Mouse (Mus musculus) forebrain, embryonic 10.5 days (tissue): ENCODE measurements around the gene Ift140. TPM values are rescaled to one million over a fixed set of nuclear protein-coding genes. Genes with fewer than 3 reads are reported as not detected.

Experiments
- DNase-seq: peaks from one replicate; pipeline ENCODE4 v3.0.0-alpha.2; 2017; ENCODE audit warnings: low spot score; ENCODE audit errors: extremely low spot score
- H3K27ac ChIP-seq: fragments of 300-500 bp; sonication (generic); 2 replicates; pipeline ENCODE4 v1.5.1; 2016; ENCODE audit warnings: mild to moderate bottlenecking
- H3K27me3 ChIP-seq: fragments of 300-500 bp; sonication (generic); 2 replicates; pipeline ENCODE4 v1.6.1; 2016; ENCODE audit warnings: mild to moderate bottlenecking; ENCODE audit not compliant: poor library complexity, severe bottlenecking
- H3K36me3 ChIP-seq: fragments of 300-500 bp; sonication (generic); replicated peaks from 2 replicates; pipeline ENCODE4 v1.6.1; 2016; ENCODE audit warnings: mild to moderate bottlenecking, moderate library complexity
- H3K4me1 ChIP-seq: fragments of 300-500 bp; sonication (generic); 2 replicates; pipeline ENCODE4 v1.6.1; 2016
- H3K4me3 ChIP-seq: fragments of 300-500 bp; sonication (generic); 2 replicates; pipeline ENCODE4 v1.5.1; 2016; ENCODE audit warnings: mild to moderate bottlenecking, moderate library complexity
- H3K9me3 ChIP-seq: fragments of 300-500 bp; sonication (generic); 2 replicates; pipeline ENCODE4 v1.6.1; 2016; ENCODE audit warnings: mild to moderate bottlenecking, moderate library complexity
- WGBS: fragments of 180-500 bp; shearing (Covaris S2); methylation state at CpG from one replicate; pipeline ENCODE4 v1.1.7; 2016; 5-methylcytosine and 5-hydroxymethylcytosine counted together
- polyA plus RNA-seq: library from polyadenylated mRNA; unstranded; fragments of >200 nt; fragmentation: Nextera tagmentation; extraction: Ambion mirVana; gene quantifications from 2 replicates; pipeline ENCODE4 v1.2.1, GENCODE M21; 2016

Ift140 gene
- polyA plus RNA-seq, 1 experiment from 2014 or later: 27.0 TPM

DNA sequence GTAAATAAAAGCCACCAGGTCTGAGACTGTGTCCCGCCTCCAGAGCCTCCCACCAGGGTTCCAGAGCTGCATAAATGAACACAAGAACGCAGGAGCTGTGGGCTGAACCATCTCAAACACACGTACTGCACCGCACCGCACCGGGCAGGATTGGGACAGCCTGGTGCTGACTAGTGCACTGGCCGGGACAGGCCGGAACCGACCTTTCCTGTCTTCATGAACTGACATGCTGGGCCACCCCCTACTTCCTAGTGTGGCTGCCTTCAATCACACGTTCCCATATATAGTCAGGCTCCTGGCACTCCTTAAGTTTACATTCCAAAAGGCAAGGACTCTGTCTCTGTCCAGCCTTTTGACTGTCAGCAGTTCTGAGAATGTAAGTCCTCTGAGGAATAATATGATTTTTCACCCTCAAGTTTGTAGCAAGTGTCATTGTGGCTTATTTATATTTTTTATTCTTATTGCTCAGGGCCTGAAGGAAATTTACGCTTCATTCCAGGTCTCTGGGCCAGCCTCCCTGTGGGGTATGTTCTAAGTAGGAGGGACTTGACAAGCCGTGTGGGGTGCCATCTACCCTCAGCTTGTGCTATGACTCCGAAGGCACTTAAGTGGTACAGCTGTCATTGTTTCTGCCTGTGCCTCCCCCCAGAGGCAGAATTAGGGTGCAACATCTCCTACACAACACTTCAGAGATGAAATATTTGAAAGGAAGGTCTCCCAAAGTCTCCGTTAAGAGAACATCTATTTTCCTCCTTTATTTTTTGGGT is 66.4 kb downstream of the Ift140 start:
- Histone ChIP-seq H3K4me1 (peaks cover 16% of the 10 kb centered on the region), H3K36me3 (peaks cover 14% of the 10 kb centered on the region; the same call in 1 of the 2 replicates), H3K27ac (peak overlapping the region; percentile 85; the same call in 1 of the 2 replicates), H3K27me3 (no peaks in the 10 kb centered on the region), H3K9me3 (no peaks in the 10 kb centered on the region), H3K4me3 (no peak overlapping the region)
- DNase-seq: no peak
- WGBS: 82% methylated on average over 14 of the region's 14 CpGs

DNA sequence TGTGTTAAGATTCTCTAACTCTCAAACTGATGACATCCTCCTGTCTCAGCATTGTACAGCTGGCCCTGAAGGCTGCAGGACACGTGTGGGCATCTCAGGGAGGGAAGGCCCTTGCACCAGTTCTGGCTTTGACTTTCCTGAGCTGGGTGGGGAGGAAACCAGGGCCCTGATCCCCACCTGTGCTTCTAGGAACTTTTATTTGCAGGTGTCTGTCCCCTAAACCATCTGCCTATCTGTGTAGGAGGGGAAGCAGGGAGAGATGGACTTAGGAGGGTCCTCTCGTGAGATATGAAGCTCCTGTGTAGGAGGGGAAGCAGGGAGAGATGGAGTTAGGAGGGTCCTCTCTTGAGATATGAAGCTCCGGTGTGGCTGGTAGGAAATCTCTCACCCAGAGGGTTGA is 67.0 kb downstream of the Ift140 start:
- Histone ChIP-seq H3K9me3 (no peaks in the 10 kb centered on the region), H3K36me3 (peaks cover 20% of the 10 kb centered on the region), H3K27me3 (no peaks in the 10 kb centered on the region), H3K4me3 (no peak overlapping the region), H3K27ac (peak overlapping the region; percentile 85), H3K4me1 (peaks cover 16% of the 10 kb centered on the region)
- no peak for DNase-seq
- 68% methylated on average over 3 of the region's 3 CpGs for WGBS

DNA sequence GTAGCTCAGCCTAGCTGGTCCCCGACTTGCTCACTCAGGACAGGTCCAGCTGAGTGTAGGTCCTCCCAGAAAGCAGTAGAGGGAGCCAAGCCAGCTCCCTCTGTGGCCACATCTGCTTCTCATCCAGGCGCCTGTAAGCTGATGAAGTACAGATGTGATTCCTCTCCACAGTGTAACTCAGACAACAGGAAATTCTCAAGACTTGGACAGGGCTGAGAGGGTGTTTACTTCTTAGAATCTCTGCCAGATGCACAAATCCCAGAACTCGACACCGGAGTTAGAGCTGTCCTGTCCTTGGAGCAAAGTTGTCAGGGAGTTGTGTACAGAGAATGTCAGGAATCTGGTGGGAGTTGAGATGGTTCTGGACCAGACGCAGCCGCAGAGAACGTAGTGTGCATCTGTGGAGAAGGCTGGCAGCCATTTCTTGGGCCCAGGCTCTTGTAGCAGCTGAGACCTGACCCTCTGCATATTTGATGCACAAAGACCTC is 67.6 kb downstream of the Ift140 start, which contains the start of gene Tmem204:
Gene Tmem204 (minus strand): TSS at position 148 of the 488 bp plus-strand sequence.
- H3K36me3 ChIP-seq: peaks cover 25% of the 10 kb centered on the region
- H3K9me3 ChIP-seq: no peaks in the 10 kb centered on the region
- peak within 1 kb of the TSS; percentile 85 for H3K27ac ChIP-seq
- peaks cover 16% of the 10 kb centered on the region for H3K4me1 ChIP-seq
- DNase-seq: peak; percentile 63
- H3K4me3 ChIP-seq: no peak within 1 kb of the TSS
- H3K27me3 ChIP-seq: no peaks in the 10 kb centered on the region
- WGBS: 68% methylated on average over 7 of the region's 7 CpGs

DNA sequence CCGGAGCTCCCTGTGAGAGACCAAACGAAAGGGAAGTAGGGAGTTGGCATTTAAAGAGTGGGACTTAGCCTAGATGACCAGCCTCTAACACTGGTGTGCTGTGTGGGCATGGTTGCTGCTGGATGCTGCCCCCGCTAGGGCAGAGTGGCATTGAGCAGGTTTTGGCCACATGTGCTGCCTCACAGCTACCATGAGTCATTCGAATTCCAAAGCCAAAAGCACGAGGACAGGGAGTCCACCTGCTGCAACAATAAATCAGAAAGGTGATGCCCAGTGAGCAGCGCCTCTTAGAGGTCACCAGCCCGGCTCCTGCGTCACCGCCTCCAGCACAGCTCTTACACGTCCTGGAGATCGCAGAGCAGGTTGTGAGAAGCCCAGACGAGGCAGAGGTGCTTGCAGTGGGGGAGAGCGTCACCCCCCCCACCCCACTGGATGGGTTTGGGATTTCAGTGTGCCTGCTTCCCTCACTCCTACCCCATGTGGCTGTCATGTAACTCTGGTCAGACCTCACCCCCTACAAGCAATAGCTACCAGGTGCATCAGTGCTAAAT is 69.0 kb downstream of the Ift140 start:
- no peaks in the 10 kb centered on the region for H3K9me3 ChIP-seq
- no peak overlapping the region for H3K4me3 ChIP-seq
- DNase-seq: no peak
- H3K27ac ChIP-seq: peak overlapping the region; percentile 85
- no peaks in the 10 kb centered on the region for H3K27me3 ChIP-seq
- H3K4me1 ChIP-seq: peaks cover 16% of the 10 kb centered on the region
- H3K36me3 ChIP-seq: peaks cover 37% of the 10 kb centered on the region
- WGBS: 84% methylated on average over 13 of the region's 13 CpGs

DNA sequence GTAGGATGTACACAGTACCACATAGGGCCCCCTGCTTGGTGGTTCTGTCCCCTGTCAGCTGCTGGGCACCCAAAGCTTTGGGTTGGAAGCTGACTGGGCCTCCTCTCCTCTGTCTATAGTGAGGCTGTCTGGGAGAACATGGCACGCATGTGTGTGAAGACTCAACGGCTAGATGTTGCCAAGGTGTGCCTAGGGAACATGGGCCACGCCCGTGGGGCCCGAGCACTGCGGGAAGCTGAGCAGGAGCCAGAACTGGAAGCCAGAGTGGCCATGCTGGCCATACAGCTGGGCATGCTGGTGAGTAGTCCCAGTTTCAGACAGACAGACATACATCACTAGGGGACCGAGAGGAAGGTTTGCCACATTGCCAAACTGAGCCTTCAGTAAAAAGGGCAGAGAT is 70.8 kb downstream of the Ift140 start:
- H3K27ac ChIP-seq: 0 out of 2 replicates have a peak overlapping the region, but pooled peaks have one; percentile 15
- 95% methylated on average over 7 of the region's 7 CpGs for WGBS

DNA sequence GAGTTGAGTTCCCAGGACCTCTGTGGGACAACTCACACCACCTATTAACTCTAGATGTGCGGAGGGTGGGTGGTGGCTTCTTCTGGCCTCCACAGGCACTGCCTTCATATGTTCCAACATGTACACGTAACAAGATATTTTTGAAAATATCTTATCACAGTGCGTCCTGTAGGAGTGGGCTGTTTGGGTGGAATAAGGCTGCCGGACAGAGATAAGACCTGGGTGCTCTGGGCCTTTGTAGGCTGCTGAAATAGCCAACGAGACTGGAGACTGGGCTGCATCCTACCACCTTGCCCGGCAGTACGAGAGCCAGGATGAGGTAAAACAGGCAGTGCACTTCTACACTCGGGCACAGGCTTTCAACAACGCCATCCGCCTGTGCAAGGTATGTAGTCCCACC is 73.3 kb downstream of the Ift140 start:
- peaks cover 3% of the 10 kb centered on the region for H3K4me1 ChIP-seq
- no peaks in the 10 kb centered on the region for H3K27me3 ChIP-seq
- no peak for DNase-seq
- 93% methylated on average over 10 of the region's 10 CpGs for WGBS
- H3K9me3 ChIP-seq: no peaks in the 10 kb centered on the region
- peaks cover 57% of the 10 kb centered on the region for H3K36me3 ChIP-seq
- no peak overlapping the region for H3K4me3 ChIP-seq
- peak overlapping the region; percentile 4; the same call in 1 of the 2 replicates for H3K27ac ChIP-seq

More for the DNA sequence above, 70.8 kb downstream of the Ift140 start:
- Histone ChIP-seq H3K4me3 (no peak overlapping the region), H3K36me3 (peaks cover 37% of the 10 kb centered on the region), H3K27me3 (no peaks in the 10 kb centered on the region), H3K4me1 (peaks cover 16% of the 10 kb centered on the region), H3K9me3 (no peaks in the 10 kb centered on the region)
- DNase-seq: no peak

DNA sequence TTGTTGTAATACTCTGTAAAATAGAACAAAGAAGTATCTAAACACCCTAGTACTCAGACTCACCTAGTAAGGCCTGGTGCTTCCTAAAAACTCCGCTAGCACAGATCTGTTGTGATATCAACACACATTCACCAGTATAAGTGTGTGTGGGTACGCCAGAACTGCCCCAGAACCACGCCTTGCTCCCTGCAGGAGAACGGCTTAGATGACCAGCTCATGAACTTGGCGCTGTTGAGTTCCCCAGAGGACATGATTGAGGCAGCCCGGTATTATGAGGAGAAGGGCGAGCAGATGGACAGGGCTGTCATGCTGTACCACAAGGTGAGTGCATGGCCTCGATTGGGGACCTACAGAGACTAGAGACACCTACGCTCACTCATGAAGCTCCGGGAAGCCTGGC is 74.6 kb downstream of the Ift140 start:
- no peaks in the 10 kb centered on the region for H3K27me3 ChIP-seq
- no peak for DNase-seq
- H3K36me3 ChIP-seq: peaks cover 69% of the 10 kb centered on the region
- WGBS: 95% methylated on average over 10 of the region's 10 CpGs
- H3K4me3 ChIP-seq: no peak overlapping the region
- no peaks in the 10 kb centered on the region for H3K9me3 ChIP-seq
- H3K27ac ChIP-seq: no peak overlapping the region
- H3K4me1 ChIP-seq: no peaks in the 10 kb centered on the region

DNA sequence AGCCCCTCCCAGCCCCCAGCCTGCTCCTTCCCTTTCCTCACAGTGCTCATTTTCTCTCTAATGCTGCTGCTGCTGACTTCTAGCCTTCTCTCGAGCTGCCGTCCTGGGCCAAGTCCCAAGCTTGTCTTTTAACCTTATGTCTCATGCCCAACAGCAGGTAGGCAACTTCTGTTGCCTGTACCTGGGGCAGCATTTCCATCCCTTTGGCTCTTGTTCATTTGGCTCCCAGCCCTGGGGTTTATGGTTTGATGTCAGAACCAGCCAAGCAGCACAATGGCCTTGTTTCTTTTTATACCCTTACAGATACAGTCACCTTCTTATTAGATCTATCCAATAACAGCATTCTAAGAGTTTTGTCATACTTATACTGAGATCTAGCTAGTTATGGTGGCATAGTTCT is 80.3 kb downstream of the Ift140 start:
- DNase-seq: no peak
- H3K27me3 ChIP-seq: no peaks in the 10 kb centered on the region
- no peak overlapping the region for H3K27ac ChIP-seq
- H3K36me3 ChIP-seq: peaks cover 77% of the 10 kb centered on the region
- no peaks in the 10 kb centered on the region for H3K4me1 ChIP-seq
- no peak overlapping the region for H3K4me3 ChIP-seq
- WGBS: 87% methylated on average over 2 of the region's 2 CpGs
- no peaks in the 10 kb centered on the region for H3K9me3 ChIP-seq

GRCm38 (mm10) chr17:25100052-25100451 is 84.2 kb downstream of the Ift140 start:
- no peaks in the 10 kb centered on the region for H3K27me3 ChIP-seq
- no peak overlapping the region for H3K4me3 ChIP-seq
- H3K4me1 ChIP-seq: no peaks in the 10 kb centered on the region
- WGBS: 88% methylated on average over 6 of the region's 6 CpGs
- no peaks in the 10 kb centered on the region for H3K9me3 ChIP-seq
- H3K27ac ChIP-seq: no peak overlapping the region
- DNase-seq: no peak
- peaks cover 84% of the 10 kb centered on the region for H3K36me3 ChIP-seq

DNA sequence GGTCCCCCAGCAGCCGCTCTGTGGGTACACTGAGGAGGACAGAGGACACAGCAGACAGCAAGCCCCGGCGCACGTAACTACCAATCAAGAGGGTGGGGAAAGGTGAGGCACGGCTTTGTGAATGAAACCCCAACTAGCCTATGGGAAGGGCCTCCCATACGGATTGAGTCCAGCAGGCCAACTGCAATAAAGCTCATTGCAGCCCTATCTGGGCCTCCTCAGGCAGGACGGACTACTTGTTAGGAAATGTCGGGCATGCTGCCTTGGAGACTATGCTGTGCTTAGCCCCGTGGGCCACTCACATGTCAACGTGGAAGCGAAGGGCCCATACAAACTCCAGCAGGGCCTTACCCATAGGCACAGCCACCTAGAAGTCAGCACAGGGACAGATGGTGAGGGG is 85.5 kb downstream of the Ift140 start:
- DNase-seq: no peak
- Histone ChIP-seq H3K27ac (no peak overlapping the region), H3K4me3 (no peak overlapping the region), H3K27me3 (no peaks in the 10 kb centered on the region), H3K4me1 (no peaks in the 10 kb centered on the region), H3K9me3 (no peaks in the 10 kb centered on the region), H3K36me3 (peaks cover 94% of the 10 kb centered on the region)
- WGBS: 95% methylated on average over 11 of the region's 11 CpGs

DNA sequence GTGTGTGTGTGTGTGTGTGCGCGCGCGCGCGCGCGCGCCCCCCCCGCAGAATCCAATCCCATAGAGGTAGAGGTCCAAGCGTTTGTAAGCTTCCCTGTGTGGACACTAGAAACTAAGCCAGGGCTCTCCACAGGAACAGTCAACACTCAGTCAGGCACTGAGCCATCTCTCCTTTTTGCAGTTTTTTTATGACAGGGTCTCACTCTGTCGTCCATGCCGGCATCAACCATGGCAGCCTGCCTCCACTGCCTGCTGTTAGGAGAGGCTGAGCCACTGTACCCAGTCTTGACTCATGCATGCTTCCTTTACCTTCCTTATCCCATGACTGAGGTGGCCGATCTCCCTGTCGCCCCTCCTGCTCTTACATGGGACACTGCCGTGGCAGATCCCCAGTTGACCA is 91.9 kb downstream of the Ift140 start:
- no peaks in the 10 kb centered on the region for H3K4me1 ChIP-seq
- 98% methylated on average over 15 of the region's 16 CpGs for WGBS
- no peak overlapping the region for H3K27ac ChIP-seq

DNA sequence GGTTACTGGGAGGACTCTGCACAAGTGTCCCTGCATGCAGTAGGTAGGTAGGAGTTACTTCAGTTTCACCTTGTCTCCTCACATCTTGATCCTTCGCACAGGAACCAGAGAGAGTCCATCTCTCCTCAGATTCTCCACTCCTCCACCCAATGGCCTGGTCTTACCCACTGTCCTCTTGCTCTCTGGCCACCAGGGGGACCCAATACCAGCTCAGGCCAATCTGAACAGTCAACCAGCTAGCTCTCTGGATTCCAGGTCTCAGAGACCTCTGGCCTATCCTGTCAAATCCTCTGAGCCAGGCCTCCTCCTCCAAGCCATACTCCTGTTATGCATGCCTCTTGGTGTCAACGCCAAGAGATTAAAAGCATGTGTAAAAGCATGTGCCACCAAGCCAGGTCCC is 93.7 kb downstream of the Ift140 start:
- 80% methylated on average over 2 of the region's 2 CpGs for whole genome bisulfite sequencing
- no peaks in the 10 kb centered on the region for H3K9me3 ChIP-seq

More for the DNA sequence above, 91.9 kb downstream of the Ift140 start:
- peaks cover 100% of the 10 kb centered on the region for H3K36me3 ChIP-seq
- H3K9me3 ChIP-seq: no peaks in the 10 kb centered on the region
- DNase-seq: no peak
- H3K4me3 ChIP-seq: no peak overlapping the region
- no peaks in the 10 kb centered on the region for H3K27me3 ChIP-seq

GRCm38 (mm10) chr17:25110590-25110989 is 94.7 kb downstream of the Ift140 start:
- H3K36me3 ChIP-seq: peaks cover 88% of the 10 kb centered on the region
- WGBS: 96% methylated on average over 6 of the region's 6 CpGs
- H3K9me3 ChIP-seq: no peaks in the 10 kb centered on the region

More for the DNA sequence above, 93.7 kb downstream of the Ift140 start:
- Histone ChIP-seq H3K4me1 (peaks cover 5% of the 10 kb centered on the region), H3K4me3 (no peak overlapping the region), H3K27ac (no peak overlapping the region), H3K27me3 (no peaks in the 10 kb centered on the region), H3K36me3 (peaks cover 98% of the 10 kb centered on the region)
- DNase-seq: peak; percentile 39

More at GRCm38 (mm10) chr17:25110590-25110989, 94.7 kb downstream of the Ift140 start:
- Histone ChIP-seq H3K27ac (no peak overlapping the region), H3K4me3 (no peak overlapping the region), H3K27me3 (no peaks in the 10 kb centered on the region), H3K4me1 (peaks cover 15% of the 10 kb centered on the region)
- DNase-seq: no peak
